Mouse (Mus musculus) lung, adult 2 months (tissue): Measurements from ENCODE around the gene Adcyap1r1. TPM values are rescaled to one million over a fixed set of nuclear protein-coding genes. Genes with fewer than 3 reads are reported as not detected.

ENCODE experiments used
- DNase-seq: peaks from one replicate; pipeline ENCODE4 v3.0.0; 2022
- H3K4me1 ChIP-seq: fragments of 200-500 bp; 2 replicates; pipeline ENCODE4 v1.6.1; 2011; ENCODE audit warnings: low read length; ENCODE audit not compliant: control insufficient read depth, insufficient read depth
- H3K4me3 ChIP-seq: fragments of 200-500 bp; replicated peaks from 2 replicates; pipeline ENCODE3; 2011; ENCODE audit warnings: low read depth, mild to moderate bottlenecking, control low read depth, low read length; ENCODE audit errors: extremely low read depth
- CTCF ChIP-seq: fragments of 200-500 bp; IDR thresholded peaks from 2 replicates; pipeline ENCODE4 v1.5.1; 2011; ENCODE audit warnings: mild to moderate bottlenecking, low read length, control low read depth; ENCODE audit not compliant: insufficient read depth
- POLR2A ChIP-seq: fragments of 200-500 bp; IDR thresholded peaks from 2 replicates; pipeline ENCODE4 v1.6.1; 2011; ENCODE audit warnings: low read depth, mild to moderate bottlenecking, control low read depth, low read length, borderline replicate concordance; ENCODE audit errors: extremely low read depth
- WGBS: fragments of 180-500 bp; shearing (Covaris S2); methylation state at CpG from one replicate; pipeline ENCODE4 v1.1.7; 2018; 5-methylcytosine and 5-hydroxymethylcytosine counted together
- polyA plus RNA-seq: library from polyadenylated mRNA; depleted of rRNA; stranded (reverse); fragments of >200 nt; gene quantifications from 2 replicates; pipeline ENCODE4 v1.2.3, GENCODE M21; 2012; rRNA removed

Gene Adcyap1r1
- polyA plus RNA-seq, 1 experiment, result 3.9 TPM

DNA sequence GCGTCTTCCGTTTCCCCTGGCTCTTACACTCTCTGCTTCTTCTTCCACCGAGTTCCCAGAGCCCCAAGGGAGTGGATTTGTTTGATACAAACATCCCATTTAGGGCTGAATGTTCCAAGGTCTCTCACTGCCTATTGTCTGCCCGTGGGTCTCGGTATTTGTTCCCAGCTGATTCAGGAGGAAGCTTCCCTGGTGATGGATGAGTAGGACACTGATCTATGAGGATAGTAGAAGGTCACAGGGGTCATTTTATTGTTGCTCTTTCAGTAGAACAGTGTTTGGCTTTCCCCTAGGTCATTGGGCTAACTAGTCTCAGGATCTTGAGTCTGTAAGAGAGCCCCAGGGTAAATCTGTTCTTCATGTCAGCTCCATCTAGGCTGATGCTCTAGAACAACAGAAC lies 61.7 kb downstream of the Adcyap1r1 start:
- 45% methylated on average over 5 of the region's 5 CpGs for WGBS
- no peak for DNase-seq
- Histone ChIP-seq H3K4me1 (no peaks in the 10 kb centered on the region), H3K4me3 (no peak overlapping the region)
- TF ChIP-seq POLR2A (no peak), CTCF (no peak)

- 18% methylated on average over 11 of the region's 11 CpGs for WGBS
- Histone ChIP-seq H3K4me1 (no peaks in the 10 kb centered on the region), H3K4me3 (no peak overlapping the region)
- TF ChIP-seq CTCF (peak; percentile 88), POLR2A (no peak)
- peak; percentile 57 for DNase-seq
Observed at GRCm38 (mm10) chr6:55519605-55520201, 67.9 kb downstream of the Adcyap1r1 start.

GRCm38 (mm10) chr6:55520237-55521095 lies 68.7 kb downstream of the Adcyap1r1 start:
- no peak overlapping the region for H3K4me3 ChIP-seq
- no peaks in the 10 kb centered on the region for H3K4me1 ChIP-seq
- TF ChIP-seq CTCF, result no peak
- no peak for TF ChIP-seq POLR2A
- no peak for DNase-seq
- WGBS, result 41% methylated on average over 11 of the region's 11 CpGs

DNA sequence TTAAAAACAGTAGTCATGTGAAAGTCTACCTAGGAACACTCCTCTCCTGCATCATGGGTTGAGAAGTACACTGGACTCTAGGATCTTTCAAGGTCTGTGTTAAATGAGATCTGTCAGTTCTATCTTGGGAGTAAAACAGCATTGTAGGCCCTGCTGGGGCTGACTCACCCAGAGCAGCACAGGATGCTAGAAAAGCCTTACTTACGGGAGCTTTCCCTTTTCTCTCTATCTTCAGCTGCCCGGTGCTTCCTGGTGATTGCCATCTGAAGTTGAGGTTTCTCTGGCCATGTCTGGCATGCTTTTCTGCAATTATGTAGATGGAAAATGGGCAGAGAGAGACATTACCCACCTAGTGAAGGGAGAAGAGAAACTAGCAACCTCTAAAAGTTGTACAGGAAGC lies 84.7 kb downstream of the Adcyap1r1 start:
- DNase-seq, result no peak
- TF ChIP-seq POLR2A (no peak), CTCF (no peak)
- Histone ChIP-seq H3K4me3 (no peak overlapping the region), H3K4me1 (no peaks in the 10 kb centered on the region)
- 55% methylated on average over 2 of the region's 2 CpGs for WGBS

DNA sequence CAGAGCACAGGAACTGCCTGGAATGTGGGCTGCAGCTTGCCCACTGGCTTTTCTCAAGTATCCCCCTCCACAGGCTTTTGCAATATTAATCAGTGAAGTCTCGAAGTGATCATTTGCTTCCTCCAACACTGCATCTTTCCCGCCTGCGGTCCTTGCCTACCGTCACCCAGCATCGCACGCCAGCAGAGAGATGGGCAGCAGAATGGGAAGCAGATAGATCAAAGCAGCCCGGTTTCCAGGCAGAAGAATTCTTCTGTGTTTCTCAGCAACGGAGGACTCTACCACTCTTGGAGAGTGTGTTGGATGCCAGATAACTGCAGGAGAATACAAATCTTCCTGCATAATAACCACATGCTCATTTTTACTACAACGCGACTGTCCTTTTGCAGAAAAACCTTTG lies 87.4 kb downstream of the Adcyap1r1 start:
- no peak overlapping the region for H3K4me3 ChIP-seq
- no peaks in the 10 kb centered on the region for H3K4me1 ChIP-seq
- TF ChIP-seq CTCF (no peak), POLR2A (no peak)
- no peak for DNase-seq
- 61% methylated on average over 10 of the region's 10 CpGs for WGBS

- no peak for DNase-seq
- TF ChIP-seq CTCF (no peak), POLR2A (no peak)
- 47% methylated on average over 3 of the region's 3 CpGs for WGBS
Observed at GRCm38 (mm10) chr6:55542359-55542758, 90.6 kb downstream of the Adcyap1r1 start.

DNA sequence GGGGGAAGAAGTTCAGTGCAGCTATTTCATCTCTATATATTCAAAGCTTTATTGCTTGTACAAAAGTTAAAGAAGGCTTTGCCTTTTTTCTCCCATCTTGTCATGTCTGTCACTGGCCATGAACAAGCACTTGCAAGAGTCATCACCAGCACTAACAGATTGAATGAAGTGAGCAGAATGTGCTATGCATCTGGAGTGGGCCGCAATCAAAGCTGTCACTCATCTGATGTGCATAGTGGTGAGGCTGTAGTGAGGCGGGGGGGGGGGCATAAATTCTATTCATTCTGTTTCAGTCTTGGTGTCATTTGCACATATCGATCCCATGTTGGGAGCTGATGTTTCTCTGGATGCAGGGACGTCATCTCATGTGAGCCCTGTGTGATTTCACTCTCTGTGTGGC lies 91.6 kb downstream of the Adcyap1r1 start:
- TF ChIP-seq POLR2A, result no peak
- WGBS, result 81% methylated on average over 4 of the region's 4 CpGs
- H3K4me1 ChIP-seq, result no peaks in the 10 kb centered on the region
- DNase-seq, result no peak
- no peak overlapping the region for H3K4me3 ChIP-seq

More at GRCm38 (mm10) chr6:55542359-55542758, 90.6 kb downstream of the Adcyap1r1 start:
- Histone ChIP-seq H3K4me3 (no peak overlapping the region), H3K4me1 (no peaks in the 10 kb centered on the region)

- no peaks in the 10 kb centered on the region for H3K4me1 ChIP-seq
- DNase-seq, result no peak
- TF ChIP-seq CTCF (no peak), POLR2A (no peak)
- no peak overlapping the region for H3K4me3 ChIP-seq
- 91% methylated on average over 6 of the region's 6 CpGs for whole genome bisulfite sequencing
Observed at GRCm38 (mm10) chr6:55549211-55549610, 97.4 kb downstream of the Adcyap1r1 start.

DNA sequence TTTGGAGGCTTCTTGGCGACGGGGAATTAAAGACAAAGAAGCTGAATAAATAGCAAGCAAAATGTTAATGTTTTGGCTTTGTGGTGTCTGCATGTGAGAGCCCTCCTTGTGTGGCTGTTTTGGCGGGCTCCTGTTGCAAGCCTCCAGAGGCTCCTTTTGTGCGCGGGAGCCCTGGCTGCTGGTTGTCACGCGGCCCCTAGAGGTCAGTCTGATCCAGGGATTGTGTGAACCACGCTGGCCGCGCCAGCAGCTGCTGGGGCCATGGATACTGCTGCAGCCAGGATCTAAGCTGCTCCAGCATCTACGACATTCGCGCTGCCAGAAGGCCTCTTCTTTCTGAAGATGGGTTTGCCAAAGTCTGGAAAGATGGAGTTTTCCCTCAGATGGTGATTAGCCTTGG lies 99.1 kb downstream of the Adcyap1r1 start:
- H3K4me3 ChIP-seq, result no peak overlapping the region
- H3K4me1 ChIP-seq, result no peaks in the 10 kb centered on the region
- no peak for DNase-seq
- no peak for TF ChIP-seq POLR2A
- TF ChIP-seq CTCF, result no peak
- 49% methylated on average over 13 of the region's 13 CpGs for WGBS

Other genes with a start within 250 kb of the Adcyap1r1 start
- 18.8 and 35.7 TPM in 2 replicates for gene Mindy4, start 248.6 kb upstream of the Adcyap1r1 start, polyA plus RNA-seq
- 1,047 and 1,116 TPM in 2 replicates for gene Aqp1, start 115.5 kb upstream of the Adcyap1r1 start, polyA plus RNA-seq
- not detected in 2 replicates for gene Ghrhr, start 75.7 kb upstream of the Adcyap1r1 start, polyA plus RNA-seq
- gene Neurod6, start 229.3 kb downstream of the Adcyap1r1 start, polyA plus RNA-seq, result not detected in 2 replicates